Mouse (Mus musculus): ENCODE measurements at regions not wholly inside any gene's neighbourhood (a gene's known extent, or its start where the extent isn't known, plus 50 kb on each side); places are given as distances from the start of the nearest gene placed in this dataset.

GRCm38 (mm10) chr15:51288911-51289432 is 2595.7 kb upstream of the Gm7489 start:
- WGBS (ENCODE audit: insufficient replicate concordance), result 72% methylated on average over 9 of the region's 9 CpGs
- Histone ChIP-seq H3K9ac (replicated peaks) (no peak overlapping the region), H3K27ac (ENCODE audit: low read depth) (no peak overlapping the region), H3K9me3 (ENCODE audit: low read length) (no peaks in the 10 kb centered on the region), H3K4me1 (ENCODE audit: insufficient read depth) (no peaks in the 10 kb centered on the region), H3K27me3 (ENCODE audit: insufficient read depth, low read length) (no peaks in the 10 kb centered on the region), H3K36me3 (replicated peaks; ENCODE audit: insufficient read depth, low read length) (no peaks in the 10 kb centered on the region), H3K4me2 (ENCODE audit: low read depth, low read length) (no peak overlapping the region), H3K4me3 (ENCODE audit: low read depth, low read length) (no peak overlapping the region)
- TF ChIP-seq EP300 (IDR thresholded peaks at IDR 0.05; ENCODE audit: low read depth) (no peak), CTCF (IDR thresholded peaks at IDR 0.05; ENCODE audit: low read depth) (no peak)
- ATAC-seq (no peak), DNase-seq (no peak)

- no peaks in the 10 kb centered on the region for H3K9me3 ChIP-seq (ENCODE audit: low read length)
- 54% methylated on average over 9 of the region's 9 CpGs for WGBS (ENCODE audit: insufficient replicate concordance)
- H3K27ac ChIP-seq (ENCODE audit: low read depth), result no peak overlapping the region
- H3K9ac ChIP-seq (replicated peaks), result no peak overlapping the region
- no peak for TF ChIP-seq EP300 (IDR thresholded peaks at IDR 0.05; ENCODE audit: low read depth)
- TF ChIP-seq CTCF (IDR thresholded peaks at IDR 0.05; ENCODE audit: low read depth), result no peak
- ATAC-seq (no peak), DNase-seq (no peak)
- H3K27me3 ChIP-seq (ENCODE audit: insufficient read depth, low read length), result no peaks in the 10 kb centered on the region
- no peaks in the 10 kb centered on the region for H3K36me3 ChIP-seq (replicated peaks; ENCODE audit: insufficient read depth, low read length)
- H3K4me3 ChIP-seq (ENCODE audit: low read depth, low read length), result no peak overlapping the region
- no peak overlapping the region for H3K4me2 ChIP-seq (ENCODE audit: low read depth, low read length)
- H3K4me1 ChIP-seq (ENCODE audit: insufficient read depth), result no peaks in the 10 kb centered on the region
These were observed 2594.8 kb upstream of the Gm7489 start for GRCm38 (mm10) chr15:51289916-51290315.

- Histone ChIP-seq H3K9me3 (ENCODE audit: low read length) (no peaks in the 10 kb centered on the region), H3K27me3 (ENCODE audit: insufficient read depth, low read length) (no peaks in the 10 kb centered on the region), H3K9ac (replicated peaks) (no peak overlapping the region), H3K36me3 (replicated peaks; ENCODE audit: insufficient read depth, low read length) (no peaks in the 10 kb centered on the region), H3K27ac (ENCODE audit: low read depth) (no peak overlapping the region), H3K4me1 (ENCODE audit: insufficient read depth) (no peaks in the 10 kb centered on the region), H3K4me3 (ENCODE audit: low read depth, low read length) (no peak overlapping the region), H3K4me2 (ENCODE audit: low read depth, low read length) (no peak overlapping the region)
- DNase-seq, result no peak
- WGBS (ENCODE audit: insufficient replicate concordance), result 81% methylated on average over 6 of the region's 6 CpGs
- TF ChIP-seq CTCF (IDR thresholded peaks at IDR 0.05; ENCODE audit: low read depth) (no peak), EP300 (IDR thresholded peaks at IDR 0.05; ENCODE audit: low read depth) (no peak)
- no peak for ATAC-seq
These were observed 2593.5 kb upstream of the Gm7489 start for GRCm38 (mm10) chr15:51291183-51291582.

- Histone ChIP-seq H3K4me2 (ENCODE audit: low read depth, low read length) (no peak overlapping the region), H3K4me3 (ENCODE audit: low read depth, low read length) (no peak overlapping the region), H3K36me3 (replicated peaks; ENCODE audit: insufficient read depth, low read length) (no peaks in the 10 kb centered on the region), H3K27me3 (ENCODE audit: insufficient read depth, low read length) (no peaks in the 10 kb centered on the region), H3K9ac (replicated peaks) (no peak overlapping the region), H3K4me1 (ENCODE audit: insufficient read depth) (no peaks in the 10 kb centered on the region), H3K27ac (ENCODE audit: low read depth) (no peak overlapping the region), H3K9me3 (ENCODE audit: low read length) (no peaks in the 10 kb centered on the region)
- DNase-seq (no peak), ATAC-seq (no peak)
- no peak for TF ChIP-seq CTCF (IDR thresholded peaks at IDR 0.05; ENCODE audit: low read depth)
- no peak for TF ChIP-seq EP300 (IDR thresholded peaks at IDR 0.05; ENCODE audit: low read depth)
These were observed 2587.9 kb upstream of the Gm7489 start for GRCm38 (mm10) chr15:51296841-51297240.

GRCm38 (mm10) chr15:51318072-51318471 is 2566.6 kb upstream of the Gm7489 start:
- no peak for TF ChIP-seq CTCF (IDR thresholded peaks at IDR 0.05; ENCODE audit: low read depth)
- no peak for TF ChIP-seq EP300 (IDR thresholded peaks at IDR 0.05; ENCODE audit: low read depth)
- no peak for ATAC-seq
- WGBS (ENCODE audit: insufficient replicate concordance), result 58% methylated on average over 1 of the region's 1 CpGs

GRCm38 (mm10) chr15:51318760-51319159 is 2565.9 kb upstream of the Gm7489 start:
- TF ChIP-seq EP300 (IDR thresholded peaks at IDR 0.05; ENCODE audit: low read depth), result no peak
- no peak for TF ChIP-seq CTCF (IDR thresholded peaks at IDR 0.05; ENCODE audit: low read depth)
- H3K9me3 ChIP-seq (ENCODE audit: low read length), result no peaks in the 10 kb centered on the region
- no peak overlapping the region for H3K9ac ChIP-seq (replicated peaks)
- no peak overlapping the region for H3K4me3 ChIP-seq (ENCODE audit: low read depth, low read length)
- DNase-seq, result no peak
- no peaks in the 10 kb centered on the region for H3K4me1 ChIP-seq (ENCODE audit: insufficient read depth)
- no peak overlapping the region for H3K27ac ChIP-seq (ENCODE audit: low read depth)
- ATAC-seq, result no peak
- H3K4me2 ChIP-seq (ENCODE audit: low read depth, low read length), result no peak overlapping the region
- no peaks in the 10 kb centered on the region for H3K36me3 ChIP-seq (replicated peaks; ENCODE audit: insufficient read depth, low read length)
- H3K27me3 ChIP-seq (ENCODE audit: insufficient read depth, low read length), result no peaks in the 10 kb centered on the region
- WGBS (ENCODE audit: insufficient replicate concordance), result 81% methylated on average over 2 of the region's 2 CpGs

More at GRCm38 (mm10) chr15:51318072-51318471, 2566.6 kb upstream of the Gm7489 start:
- H3K4me2 ChIP-seq (ENCODE audit: low read depth, low read length), result no peak overlapping the region
- H3K27ac ChIP-seq (ENCODE audit: low read depth), result no peak overlapping the region
- H3K9ac ChIP-seq (replicated peaks), result no peak overlapping the region
- no peaks in the 10 kb centered on the region for H3K4me1 ChIP-seq (ENCODE audit: insufficient read depth)
- no peaks in the 10 kb centered on the region for H3K36me3 ChIP-seq (replicated peaks; ENCODE audit: insufficient read depth, low read length)
- H3K4me3 ChIP-seq (ENCODE audit: low read depth, low read length), result no peak overlapping the region
- no peak for DNase-seq
- H3K27me3 ChIP-seq (ENCODE audit: insufficient read depth, low read length), result no peaks in the 10 kb centered on the region
- H3K9me3 ChIP-seq (ENCODE audit: low read length), result no peaks in the 10 kb centered on the region

GRCm38 (mm10) chr15:51320366-51320894 is 2564.3 kb upstream of the Gm7489 start:
- no peak for ATAC-seq
- no peaks in the 10 kb centered on the region for H3K36me3 ChIP-seq (replicated peaks; ENCODE audit: insufficient read depth, low read length)
- DNase-seq, result no peak
- no peaks in the 10 kb centered on the region for H3K27me3 ChIP-seq (ENCODE audit: insufficient read depth, low read length)
- TF ChIP-seq EP300 (IDR thresholded peaks at IDR 0.05; ENCODE audit: low read depth) (no peak), CTCF (IDR thresholded peaks at IDR 0.05; ENCODE audit: low read depth) (no peak)
- H3K9ac ChIP-seq (replicated peaks), result no peak overlapping the region
- H3K4me1 ChIP-seq (ENCODE audit: insufficient read depth), result no peaks in the 10 kb centered on the region
- H3K27ac ChIP-seq (ENCODE audit: low read depth), result no peak overlapping the region
- no peak overlapping the region for H3K4me3 ChIP-seq (ENCODE audit: low read depth, low read length)
- no peaks in the 10 kb centered on the region for H3K9me3 ChIP-seq (ENCODE audit: low read length)
- WGBS (ENCODE audit: insufficient replicate concordance), result 71% methylated on average over 10 of the region's 10 CpGs
- H3K4me2 ChIP-seq (ENCODE audit: low read depth, low read length), result no peak overlapping the region
